8 mouse cellular contexts compared by ENCODE assay signal in genomic region chr7:122378473-122378872, GRCm38 (mm10).
A peak's percentile ranks its signal among the peaks of the same experiment; 100 is the strongest.
DNase-seq lines count a peak whose midpoint lies in the region.

No protein-coding gene starts in this region.

- peak; percentile 75 to 84 for DNase-seq in cerebellum, postnatal 10 days
- no peak for DNase-seq in cerebellum, adult 9-10 months
- DNase-seq in kidney, postnatal 36 days: peak; percentile 7 to 41
- DNase-seq in kidney, adult 8-10 months: no peak
- DNase-seq in adrenal gland, postnatal 36 days: peak; percentile 30 to 32
- DNase-seq in lung, postnatal 4 days: peak; percentile 49 to 64
- no peak for DNase-seq in spleen, postnatal 4 days (ENCODE audit: low spot score in 2 of 2)
- DNase-seq in MN1 (ENCODE audit: low spot score): no peak

Comparison
In these comparisons a context has a peak if more than half of its experiments do, and no peak if none do; other contexts are left out.
1. DNase-seq: peak in cerebellum, postnatal 10 days (2 of 2), kidney, postnatal 36 days (2 of 2), adrenal gland, postnatal 36 days (2 of 2) and lung, postnatal 4 days (2 of 2); none in cerebellum, adult 9-10 months (single experiment), kidney, adult 8-10 months (0 of 2), spleen, postnatal 4 days (0 of 2) and MN1 (single experiment).